Mouse (Mus musculus) cerebellum, adult 2 months (tissue): ENCODE data around the gene Cenpc1. TPM values are rescaled to one million over a fixed set of nuclear protein-coding genes. Genes with fewer than 3 reads are reported as not detected.

ENCODE experiments used
- DNase-seq, 2 experiments: peaks; one replicate each; pipeline ENCODE4 v3.0.0; 2021
- H3K27ac ChIP-seq: fragments of 200-500 bp; 2 replicates; pipeline ENCODE4 v1.5.1; 2012; ENCODE audit warnings: low read length, control low read depth, inconsistent platforms; ENCODE audit not compliant: insufficient read depth
- H3K27me3 ChIP-seq: fragments of 200-500 bp; 2 replicates; pipeline ENCODE4 v1.6.1; 2012; ENCODE audit warnings: inconsistent platforms, mild to moderate bottlenecking, low read length, moderate library complexity; ENCODE audit not compliant: control insufficient read depth, insufficient read depth
- H3K4me1 ChIP-seq: fragments of 200-500 bp; 2 replicates; pipeline ENCODE4 v1.6.1; 2011; ENCODE audit warnings: low read length; ENCODE audit not compliant: control insufficient read depth, insufficient read depth
- H3K4me3 ChIP-seq: fragments of 200-500 bp; replicated peaks from 2 replicates; pipeline ENCODE3; 2011; ENCODE audit warnings: mild to moderate bottlenecking, low read depth, low read length, control low read depth; ENCODE audit not compliant: insufficient read depth
- CTCF ChIP-seq: fragments of 200-500 bp; IDR thresholded peaks from 2 replicates; pipeline ENCODE4 v1.5.1; 2011; ENCODE audit warnings: low read depth, mild to moderate bottlenecking, control low read depth, low read length, moderate library complexity, borderline replicate concordance; ENCODE audit not compliant: insufficient read depth
- POLR2A ChIP-seq: fragments of 200-500 bp; IDR thresholded peaks from 2 replicates; pipeline ENCODE4 v1.6.1; 2011; ENCODE audit warnings: low read length, control low read depth, borderline replicate concordance; ENCODE audit not compliant: insufficient read depth
- WGBS: fragments of 180-500 bp; shearing (Covaris S2); methylation state at CpG from one replicate; pipeline ENCODE4 v1.1.7; 2018; 5-methylcytosine and 5-hydroxymethylcytosine counted together
- polyA plus RNA-seq: library from polyadenylated mRNA; depleted of rRNA; stranded (reverse); fragments of >200 nt; gene quantifications from 2 replicates; pipeline ENCODE4 v1.2.3, GENCODE M21; 2012; rRNA removed

Gene Cenpc1
- 16.2 and 17.2 TPM in 2 replicates for polyA plus RNA-seq

DNA sequence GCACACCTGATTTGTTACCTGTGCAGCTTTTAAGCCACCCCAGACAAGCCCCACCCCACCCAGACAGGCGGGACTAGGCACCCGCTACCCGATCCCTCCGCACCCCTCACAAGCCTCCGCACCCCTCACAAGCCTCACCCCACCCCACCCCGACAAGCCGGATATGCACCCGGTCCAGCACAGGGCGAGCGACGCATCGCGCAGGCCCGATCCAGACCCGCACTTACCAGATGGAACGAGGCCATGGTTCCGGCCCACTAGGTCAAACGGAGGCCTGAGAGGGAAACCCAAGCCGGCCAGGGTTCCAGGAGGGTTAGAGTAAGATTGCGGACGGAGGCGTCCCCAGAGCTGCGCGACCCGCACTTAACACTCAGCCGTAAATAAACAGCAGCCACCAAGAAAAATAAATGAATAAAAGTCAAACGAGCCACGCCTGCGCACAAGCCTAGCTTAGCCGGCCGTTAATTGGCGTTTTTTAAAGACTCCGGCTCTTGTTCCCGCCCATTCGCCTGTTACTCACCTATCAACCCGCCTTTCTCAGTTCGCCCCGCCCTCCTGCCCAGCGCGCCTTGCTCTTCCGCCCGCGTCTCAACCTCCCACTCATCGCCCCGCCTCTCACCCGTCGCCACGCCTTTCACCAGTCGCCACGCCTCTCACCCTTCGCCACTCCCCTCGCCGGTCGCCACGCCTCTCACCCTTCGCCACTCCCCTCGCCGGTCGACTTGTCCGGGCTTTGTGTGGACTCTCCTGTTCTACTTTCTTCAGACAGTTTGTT lies at the start of gene Cenpc1:
Cenpc1 (minus strand) TSS at position 483 of the 775 bp plus-strand sequence.
- peak; percentile 94 to 95 for DNase-seq
- Histone ChIP-seq H3K27ac (peak within 1 kb of the TSS; percentile 60; the same call in 1 of the 2 replicates), H3K27me3 (no peaks in the 10 kb centered on the region), H3K4me3 (peak within 1 kb of the TSS; percentile 80), H3K4me1 (no peaks in the 10 kb centered on the region)
- no peak for TF ChIP-seq CTCF
- TF ChIP-seq POLR2A = 0 out of 2 replicates have a peak, but pooled peaks have one; percentile 13
- under 1% methylated on average over 60 of the region's 60 CpGs for WGBS

DNA sequence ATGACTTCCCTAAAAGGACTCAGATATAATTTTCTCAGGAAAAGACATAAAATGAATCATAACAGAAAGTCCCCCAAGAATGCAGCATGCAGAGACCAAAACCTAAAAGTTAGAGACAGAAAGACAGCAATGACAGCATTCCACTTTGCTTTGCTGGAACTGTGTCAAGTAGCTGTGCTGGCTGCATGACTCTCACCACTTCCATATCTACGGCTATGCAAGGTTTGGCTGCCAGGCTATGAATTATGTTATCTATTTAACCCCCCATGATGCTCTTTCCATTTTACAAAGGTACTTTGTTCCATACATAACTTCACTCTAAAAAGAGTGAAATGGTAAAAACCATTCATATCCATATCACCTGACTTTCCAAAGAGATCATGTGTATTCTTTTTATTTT lies 48.6 kb upstream of the Cenpc1 start:
- 26% methylated on average over 1 of the region's 1 CpGs for WGBS
- TF ChIP-seq POLR2A (no peak), CTCF (no peak)
- no peaks in the 10 kb centered on the region for H3K4me1 ChIP-seq

GRCm38 (mm10) chr5:86113037-86113436 lies 47.7 kb upstream of the Cenpc1 start:
- Histone ChIP-seq H3K27me3 (no peaks in the 10 kb centered on the region), H3K27ac (no peak overlapping the region), H3K4me3 (no peak overlapping the region), H3K4me1 (no peaks in the 10 kb centered on the region)
- TF ChIP-seq CTCF (no peak), POLR2A (no peak)
- no peak for DNase-seq
- WGBS = over 99% methylated on average over 2 of the region's 2 CpGs

More for the DNA sequence above, 48.6 kb upstream of the Cenpc1 start:
- no peak for DNase-seq
- H3K27ac ChIP-seq = no peak overlapping the region
- no peak overlapping the region for H3K4me3 ChIP-seq
- no peaks in the 10 kb centered on the region for H3K27me3 ChIP-seq

DNA sequence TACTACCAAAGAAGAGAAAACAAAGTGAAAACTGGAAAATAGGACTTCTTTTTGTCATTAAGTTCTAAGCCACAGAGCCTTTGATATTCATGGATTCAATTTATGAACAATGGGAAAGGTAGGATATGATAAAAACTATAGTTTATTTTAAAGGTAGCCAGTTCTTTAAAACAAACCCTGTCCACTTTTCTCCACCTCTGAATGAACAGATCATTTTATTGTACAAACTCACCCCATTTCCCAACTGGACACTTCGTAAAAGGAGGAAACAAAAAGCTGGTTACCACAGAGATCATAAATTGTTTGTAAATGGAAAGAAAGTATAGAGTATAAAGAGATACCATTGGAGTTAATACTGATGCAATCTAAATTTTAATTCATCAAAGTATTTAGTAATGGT lies 45.7 kb upstream of the Cenpc1 start:
- no peak for DNase-seq
- no peaks in the 10 kb centered on the region for H3K4me1 ChIP-seq
- no peak for TF ChIP-seq POLR2A
- TF ChIP-seq CTCF = no peak
- H3K27ac ChIP-seq = no peak overlapping the region
- no peaks in the 10 kb centered on the region for H3K27me3 ChIP-seq
- WGBS = 94% methylated on average over 1 of the region's 1 CpGs
- H3K4me3 ChIP-seq = no peak overlapping the region

GRCm38 (mm10) chr5:86106610-86107009 lies 41.2 kb upstream of the Cenpc1 start:
- TF ChIP-seq CTCF (no peak), POLR2A (no peak)
- no peak overlapping the region for H3K4me3 ChIP-seq
- H3K4me1 ChIP-seq = no peaks in the 10 kb centered on the region
- no peaks in the 10 kb centered on the region for H3K27me3 ChIP-seq
- WGBS = 76% methylated on average over 2 of the region's 2 CpGs
- no peak overlapping the region for H3K27ac ChIP-seq
- DNase-seq = no peak

- Histone ChIP-seq H3K27me3 (no peaks in the 10 kb centered on the region), H3K4me1 (no peaks in the 10 kb centered on the region), H3K4me3 (no peak overlapping the region), H3K27ac (no peak overlapping the region)
- TF ChIP-seq POLR2A (no peak), CTCF (no peak)
- no peak for DNase-seq
- 94% methylated on average over 2 of the region's 2 CpGs for WGBS
These were observed 36.8 kb upstream of the Cenpc1 start for GRCm38 (mm10) chr5:86102176-86102575.

GRCm38 (mm10) chr5:86100621-86101020 lies 35.2 kb upstream of the Cenpc1 start:
- Histone ChIP-seq H3K27me3 (no peaks in the 10 kb centered on the region), H3K4me1 (no peaks in the 10 kb centered on the region), H3K27ac (no peak overlapping the region), H3K4me3 (no peak overlapping the region)
- TF ChIP-seq CTCF (no peak), POLR2A (no peak)
- 85% methylated on average over 3 of the region's 3 CpGs for WGBS
- DNase-seq = no peak

DNA sequence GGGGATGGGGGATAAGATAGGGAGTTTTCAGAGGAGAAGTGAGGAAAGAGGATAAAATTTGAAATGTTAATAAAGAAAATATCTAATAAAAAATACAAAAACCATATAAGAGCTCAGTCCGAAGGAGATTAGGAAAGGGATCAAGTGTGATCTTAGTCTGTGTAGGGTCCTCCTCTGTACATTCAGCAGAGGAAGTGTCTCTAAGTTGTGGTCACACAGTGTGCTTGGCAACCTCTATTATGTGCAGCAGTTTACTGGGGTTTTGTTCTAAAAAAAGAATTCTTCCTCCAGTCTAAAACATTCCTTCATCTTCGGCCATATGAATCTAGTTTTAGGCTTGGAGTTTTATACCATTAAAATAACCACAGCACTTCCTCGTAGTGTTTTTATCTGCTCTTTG lies 33.6 kb upstream of the Cenpc1 start:
- Histone ChIP-seq H3K27me3 (no peaks in the 10 kb centered on the region), H3K4me1 (no peaks in the 10 kb centered on the region), H3K4me3 (no peak overlapping the region), H3K27ac (no peak overlapping the region)
- DNase-seq = no peak
- TF ChIP-seq POLR2A (no peak), CTCF (no peak)
- 90% methylated on average over 3 of the region's 3 CpGs for WGBS
